Mouse (Mus musculus): Measurements from ENCODE around the gene Pdzd2.

Gene Pdzd2

GRCm38 (mm10) chr15:12738301-12739093 lies 1.2 kb downstream of the Pdzd2 start:
- in situ Hi-C loops (cut with MboI; ENCODE audit: low pct_unique_long_range_greater_than_20kb in 1 of 2, low sequenced_read_pairs in 2 of 2, unreplicated experiment in 1 of 2) = no loop called here

- in situ Hi-C loops (cut with MboI; ENCODE audit: low pct_unique_long_range_greater_than_20kb in 1 of 2, low sequenced_read_pairs in 2 of 2, unreplicated experiment in 1 of 2) = no loop called here
Measured at GRCm38 (mm10) chr15:12735208-12735607, 4.5 kb downstream of the Pdzd2 start.

GRCm38 (mm10) chr15:12734221-12734620 lies 5.5 kb downstream of the Pdzd2 start:
- in situ Hi-C loops (cut with MboI; ENCODE audit: low pct_unique_long_range_greater_than_20kb in 1 of 2, low sequenced_read_pairs in 2 of 2, unreplicated experiment in 1 of 2) = no loop called here

GRCm38 (mm10) chr15:12732613-12733012 lies 7.1 kb downstream of the Pdzd2 start:
- in situ Hi-C loops (cut with MboI; ENCODE audit: low pct_unique_long_range_greater_than_20kb in 1 of 2, low sequenced_read_pairs in 2 of 2, unreplicated experiment in 1 of 2) = no loop called here

GRCm38 (mm10) chr15:12728381-12728780 lies 11.3 kb downstream of the Pdzd2 start:
- in situ Hi-C loops (cut with MboI; ENCODE audit: low pct_unique_long_range_greater_than_20kb in 1 of 2, low sequenced_read_pairs in 2 of 2, unreplicated experiment in 1 of 2) = no loop called here

GRCm38 (mm10) chr15:12725256-12725655 lies 14.5 kb downstream of the Pdzd2 start:
- in situ Hi-C loops (cut with MboI; ENCODE audit: low pct_unique_long_range_greater_than_20kb in 1 of 2, low sequenced_read_pairs in 2 of 2, unreplicated experiment in 1 of 2) = no loop called here

- in situ Hi-C loops (cut with MboI; ENCODE audit: low pct_unique_long_range_greater_than_20kb in 1 of 2, low sequenced_read_pairs in 2 of 2, unreplicated experiment in 1 of 2) = no loop called here
Measured at GRCm38 (mm10) chr15:12721684-12722500, 17.8 kb downstream of the Pdzd2 start.

- in situ Hi-C loops (cut with MboI; ENCODE audit: low pct_unique_long_range_greater_than_20kb in 1 of 2, low sequenced_read_pairs in 2 of 2, unreplicated experiment in 1 of 2) = no loop called here
Measured at GRCm38 (mm10) chr15:12718819-12719218, 20.9 kb downstream of the Pdzd2 start.

GRCm38 (mm10) chr15:12717410-12717809 lies 22.3 kb downstream of the Pdzd2 start:
- in situ Hi-C loops (cut with MboI; ENCODE audit: low pct_unique_long_range_greater_than_20kb in 1 of 2, low sequenced_read_pairs in 2 of 2, unreplicated experiment in 1 of 2) = no loop called here

GRCm38 (mm10) chr15:12716881-12717280 lies 22.8 kb downstream of the Pdzd2 start:
- in situ Hi-C loops (cut with MboI; ENCODE audit: low pct_unique_long_range_greater_than_20kb in 1 of 2, low sequenced_read_pairs in 2 of 2, unreplicated experiment in 1 of 2) = no loop called here

GRCm38 (mm10) chr15:12714322-12714721 lies 25.4 kb downstream of the Pdzd2 start:
- in situ Hi-C loops (cut with MboI; ENCODE audit: low pct_unique_long_range_greater_than_20kb in 1 of 2, low sequenced_read_pairs in 2 of 2, unreplicated experiment in 1 of 2) = no loop called here

- in situ Hi-C loops (cut with MboI; ENCODE audit: low pct_unique_long_range_greater_than_20kb in 1 of 2, low sequenced_read_pairs in 2 of 2, unreplicated experiment in 1 of 2) = no loop called here
Measured at GRCm38 (mm10) chr15:12713216-12713615, 26.5 kb downstream of the Pdzd2 start.

GRCm38 (mm10) chr15:12710036-12710435 lies 29.7 kb downstream of the Pdzd2 start:
- in situ Hi-C loops (cut with MboI; ENCODE audit: low pct_unique_long_range_greater_than_20kb in 1 of 2, low sequenced_read_pairs in 2 of 2, unreplicated experiment in 1 of 2) = no loop called here

GRCm38 (mm10) chr15:12708297-12708696 lies 31.4 kb downstream of the Pdzd2 start:
- in situ Hi-C loops (cut with MboI; ENCODE audit: low pct_unique_long_range_greater_than_20kb in 1 of 2, low sequenced_read_pairs in 2 of 2, unreplicated experiment in 1 of 2) = no loop called here

GRCm38 (mm10) chr15:12706902-12707301 lies 32.8 kb downstream of the Pdzd2 start:
- in situ Hi-C loops (cut with MboI; ENCODE audit: low pct_unique_long_range_greater_than_20kb in 1 of 2, low sequenced_read_pairs in 2 of 2, unreplicated experiment in 1 of 2) = no loop called here

- in situ Hi-C loops (cut with MboI; ENCODE audit: low pct_unique_long_range_greater_than_20kb in 1 of 2, low sequenced_read_pairs in 2 of 2, unreplicated experiment in 1 of 2) = no loop called here
Measured at GRCm38 (mm10) chr15:12700367-12700766, 39.4 kb downstream of the Pdzd2 start.

- in situ Hi-C loops (cut with MboI; ENCODE audit: low pct_unique_long_range_greater_than_20kb in 1 of 2, low sequenced_read_pairs in 2 of 2, unreplicated experiment in 1 of 2) = no loop called here
Measured at GRCm38 (mm10) chr15:12697741-12698140, 42.0 kb downstream of the Pdzd2 start.

- in situ Hi-C loops (cut with MboI; ENCODE audit: low pct_unique_long_range_greater_than_20kb in 1 of 2, low sequenced_read_pairs in 2 of 2, unreplicated experiment in 1 of 2) = no loop called here
Measured at GRCm38 (mm10) chr15:12696889-12697288, 42.8 kb downstream of the Pdzd2 start.

- in situ Hi-C loops (cut with MboI; ENCODE audit: low pct_unique_long_range_greater_than_20kb in 1 of 2, low sequenced_read_pairs in 2 of 2, unreplicated experiment in 1 of 2) = no loop called here
Measured at GRCm38 (mm10) chr15:12689716-12690381, 49.9 kb downstream of the Pdzd2 start.

Data from mouse embryonic stem cell (cell line).